Mouse (Mus musculus): ENCODE results near the gene Snupn.
"Not testable (repeated sequence)": the region's sequence is repeated elsewhere in the genome, so short reads cannot be mapped to it uniquely, and the experiment has no call there.

Gene Snupn

GRCm38 (mm10) chr9:56950414-56951400 is at the start of gene Snupn:
Gene Snupn (plus strand): TSS chr9:56950878.
- DNase-seq (ENCODE audit: low spot score in 2 of 2) = peak; percentile 92 to 98

- peak; percentile 65 to 73 for DNase-seq (ENCODE audit: low spot score in 2 of 2)
Observed at GRCm38 (mm10) chr9:56901187-56901586, 49.5 kb upstream of the Snupn start.

- no peak for DNase-seq (ENCODE audit: low spot score in 2 of 2)
Observed at GRCm38 (mm10) chr9:56903662-56904061, 47.0 kb upstream of the Snupn start.

- DNase-seq (ENCODE audit: low spot score in 2 of 2) = peak; percentile 52 to 61
Observed at GRCm38 (mm10) chr9:56907549-56907948, 43.1 kb upstream of the Snupn start.

- DNase-seq (ENCODE audit: low spot score in 2 of 2) = not testable (repeated sequence)
Observed at GRCm38 (mm10) chr9:56909991-56910390, 40.7 kb upstream of the Snupn start.

- no peak for DNase-seq (ENCODE audit: low spot score in 2 of 2)
Observed at GRCm38 (mm10) chr9:56911017-56911416, 39.7 kb upstream of the Snupn start.

- peak in 1 of 2 experiments; percentile 63 for DNase-seq (ENCODE audit: low spot score in 2 of 2)
Observed at GRCm38 (mm10) chr9:56913991-56914390, 36.7 kb upstream of the Snupn start.

GRCm38 (mm10) chr9:56915116-56915515 is 35.6 kb upstream of the Snupn start:
- no peak for DNase-seq (ENCODE audit: low spot score in 2 of 2)

- peak in 1 of 2 experiments; percentile 43 for DNase-seq (ENCODE audit: low spot score in 2 of 2)
Observed at GRCm38 (mm10) chr9:56915695-56916410, 34.8 kb upstream of the Snupn start.

GRCm38 (mm10) chr9:56917131-56917530 is 33.5 kb upstream of the Snupn start:
- no peak for DNase-seq (ENCODE audit: low spot score in 2 of 2)

- no peak for DNase-seq (ENCODE audit: low spot score in 2 of 2)
Observed at GRCm38 (mm10) chr9:56918466-56918865, 32.2 kb upstream of the Snupn start.

- no peak for DNase-seq (ENCODE audit: low spot score in 2 of 2)
Observed at GRCm38 (mm10) chr9:56922746-56923145, 27.9 kb upstream of the Snupn start.

- DNase-seq (ENCODE audit: low spot score in 2 of 2) = peak in 1 of 2 experiments; percentile 60
Observed at GRCm38 (mm10) chr9:56923841-56924650, 26.6 kb upstream of the Snupn start.

- peak; percentile 75 to 90 for DNase-seq (ENCODE audit: low spot score in 2 of 2)
Observed at GRCm38 (mm10) chr9:56924651-56925027, 26.0 kb upstream of the Snupn start.

GRCm38 (mm10) chr9:56925291-56926024 is 25.2 kb upstream of the Snupn start:
- no peak for DNase-seq (ENCODE audit: low spot score in 2 of 2)

- no peak for DNase-seq (ENCODE audit: low spot score in 2 of 2)
Observed at GRCm38 (mm10) chr9:56926025-56926360, 24.7 kb upstream of the Snupn start.

- DNase-seq (ENCODE audit: low spot score in 2 of 2) = no peak
Observed at GRCm38 (mm10) chr9:56926387-56926786, 24.3 kb upstream of the Snupn start.

GRCm38 (mm10) chr9:56927191-56928012 is 23.3 kb upstream of the Snupn start:
- peak in 1 of 2 experiments; percentile 67 for DNase-seq (ENCODE audit: low spot score in 2 of 2)

- DNase-seq (ENCODE audit: low spot score in 2 of 2) = peak; percentile 94 to 95
Observed at GRCm38 (mm10) chr9:56928041-56928811, 22.5 kb upstream of the Snupn start, which contains the start of gene Snx33. Gene Snx33 (minus strand): TSS chr9:56928371.

Data from urinary bladder, postnatal 36 days (tissue).